Mouse (Mus musculus): Measurements from ENCODE around the gene Gm28551. TPM values are rescaled to one million over a fixed set of nuclear protein-coding genes. Genes with fewer than 3 reads are reported as not detected.

Gm28551 gene
- total RNA-seq, 1 experiment from 2014 or later: not detected

DNA sequence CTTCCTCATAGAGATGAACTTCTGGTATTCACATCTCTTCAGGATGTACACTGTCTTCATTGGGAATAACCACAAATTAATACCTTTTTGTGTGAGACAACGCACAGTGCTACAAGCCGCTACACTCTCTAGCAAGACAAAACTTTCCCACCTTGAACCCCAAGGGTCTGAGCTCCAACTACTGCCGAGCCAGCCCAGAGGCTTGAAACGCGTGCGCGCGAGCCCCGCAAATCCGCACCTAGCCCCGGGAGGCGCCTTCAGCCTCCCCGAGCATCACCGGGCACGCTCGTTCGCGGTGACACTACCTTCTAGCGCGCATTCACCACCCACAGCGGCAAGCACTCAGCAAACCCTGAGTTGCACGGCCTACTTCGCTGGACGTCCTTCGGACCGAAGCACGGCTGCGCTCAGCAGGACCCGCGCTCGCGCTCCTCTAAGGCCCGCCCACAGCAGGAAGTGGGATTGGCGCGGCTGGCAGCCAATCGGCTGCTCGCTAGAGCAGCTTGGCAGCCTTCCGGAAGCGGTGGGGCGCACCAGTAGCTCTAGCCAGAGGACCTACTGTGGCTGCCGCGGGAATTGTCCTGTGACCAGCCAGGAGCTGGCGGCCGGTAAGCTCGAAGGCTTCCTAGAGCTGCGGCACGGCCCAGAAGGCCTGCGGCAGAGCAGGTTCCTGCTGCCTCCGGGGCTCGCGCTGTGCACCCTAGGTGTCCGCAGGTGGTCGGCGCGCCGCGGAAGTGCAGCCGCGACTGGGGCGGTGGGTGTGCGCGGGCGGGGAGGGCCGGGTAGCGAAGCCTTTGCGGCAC is 55.7 kb downstream of the Gm28551 start, which contains the start of the genes Pms1, Ormdl1 and Gm28778:
Gene Pms1 (minus strand): TSS at position 438 of the 803 bp plus-strand sequence.
Gene Ormdl1 (plus strand): TSS at position 515 of the 803 bp plus-strand sequence.
Gene Gm28778 (plus strand): TSS at position 531 of the 803 bp plus-strand sequence.
- ATAC-seq (ENCODE audit: extremely low read depth, insufficient number of reproducible peaks, low FRiP score, poor library complexity, severe bottlenecking): peak; percentile 100

DNA sequence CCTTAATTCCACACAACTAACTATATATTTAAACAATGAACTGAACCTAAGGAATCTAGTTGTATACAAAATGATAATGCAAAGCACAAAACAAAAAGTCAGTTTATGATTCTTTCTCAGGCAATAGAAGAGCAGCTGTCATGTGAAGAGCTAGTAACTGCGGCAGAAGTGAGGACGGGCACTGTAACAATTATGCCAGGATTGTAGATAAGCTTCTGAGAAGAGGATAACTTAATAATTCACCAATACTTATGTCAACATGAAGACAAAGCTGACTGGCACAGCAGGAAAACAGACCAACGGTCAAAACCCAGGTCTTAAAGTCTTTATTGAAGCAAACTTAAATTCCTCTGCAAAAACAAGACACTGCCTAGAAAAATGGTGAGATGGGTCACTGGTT is 61.3 kb downstream of the Gm28551 start:
- ATAC-seq (ENCODE audit: extremely low read depth, insufficient number of reproducible peaks, low FRiP score, poor library complexity, severe bottlenecking): no peak

Other genes starting within 250 kb of the Gm28551 start
- not detected in 2 replicates for gene 1700019A02Rik, start 165.0 kb downstream of the Gm28551 start, total RNA-seq (2017)
- gene Pms1, start 55.6 kb downstream of the Gm28551 start, total RNA-seq (2017): 11.6 and 16.1 TPM in 2 replicates
- gene Ormdl1, start 55.6 kb downstream of the Gm28551 start, total RNA-seq (2017): 27.5 and 27.9 TPM in 2 replicates
- not detected in 2 replicates for gene Gm28778, start 55.6 kb downstream of the Gm28551 start, total RNA-seq (2017)
- 17.2 and 21.6 TPM in 2 replicates for gene Osgepl1, start 39.0 kb downstream of the Gm28551 start, total RNA-seq (2017)
- 90.8 and 105 TPM in 2 replicates for gene Asdurf, start within 50 bp of the Gm28551 start, total RNA-seq (2017)
- 82.7 and 99.2 TPM in 2 replicates for gene Asnsd1, start 85 bp upstream of the Gm28551 start, total RNA-seq (2017)

Data from neutrophil, adult 5-6 weeks (primary cell).